ENCODE assay signal across 25 mouse cellular contexts in the genomic region with DNA sequence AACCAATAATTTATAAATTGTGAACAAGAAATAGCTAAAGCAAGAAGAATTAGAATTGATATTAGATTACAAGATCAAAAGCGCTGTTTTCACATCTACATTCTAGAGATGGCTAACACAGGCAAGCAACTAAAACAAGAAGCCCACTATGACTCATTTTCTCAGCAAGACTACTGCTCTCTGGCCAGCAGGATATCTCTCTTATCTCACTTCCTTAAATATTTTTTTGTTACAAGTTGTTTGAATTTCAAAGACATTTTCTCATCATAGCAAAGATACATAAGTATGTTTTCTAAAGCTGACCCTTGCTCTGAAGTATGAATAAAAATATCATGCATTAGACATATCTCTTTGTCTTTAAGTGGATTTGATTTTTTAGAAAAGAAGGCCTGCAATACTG.
"Had no signal": no experiment of that assay in that cellular context is flagged by ENCODE, and none has a peak within 500 bp of the region (broad histone marks: within the 10 kb centered on the region; RNA-seq: fewer than 3 reads in every experiment).

No protein-coding gene starts in this region.

- H3K9me3 ChIP-seq: heart, embryonic 13.5 days; heart, embryonic 15.5 days; hindbrain, embryonic 13.5 days; hindbrain, embryonic 15.5 days; limb, embryonic 10.5 days; limb, embryonic 12.5 days; liver, embryonic 13.5 days; liver, embryonic 15.5 days had no signal

- H3K4me1 ChIP-seq: heart, embryonic 13.5 days; heart, embryonic 15.5 days; hindbrain, embryonic 13.5 days; hindbrain, embryonic 15.5 days; limb, embryonic 10.5 days; limb, embryonic 12.5 days; liver, embryonic 13.5 days; liver, embryonic 15.5 days had no signal

- H3K27me3 ChIP-seq: heart, embryonic 13.5 days; heart, embryonic 15.5 days; hindbrain, embryonic 13.5 days; hindbrain, embryonic 15.5 days; limb, embryonic 12.5 days; liver, embryonic 13.5 days; liver, embryonic 15.5 days had no signal

- ATAC-seq: hindbrain, postnatal 0 days; intestine, postnatal 0 days had no signal

- H3K27ac ChIP-seq: heart, embryonic 13.5 days; heart, embryonic 15.5 days; hindbrain, embryonic 13.5 days; hindbrain, embryonic 15.5 days; hindbrain, postnatal 0 days; layer of hippocampus, adult 2 months; left cerebral cortex, adult 2 months; limb, embryonic 10.5 days; limb, embryonic 12.5 days; liver, embryonic 13.5 days; liver, embryonic 15.5 days had no signal

- H3K4me3 ChIP-seq: heart, embryonic 13.5 days; heart, embryonic 15.5 days; hindbrain, embryonic 13.5 days; hindbrain, embryonic 15.5 days; layer of hippocampus, adult 2 months; left cerebral cortex, adult 2 months; limb, embryonic 10.5 days; limb, embryonic 12.5 days; liver, embryonic 13.5 days; liver, embryonic 15.5 days had no signal

- H3K4me2 ChIP-seq: heart, embryonic 11.5 days; heart, embryonic 13.5 days; heart, embryonic 15.5 days; hindbrain, embryonic 13.5 days; hindbrain, embryonic 15.5 days; limb, embryonic 12.5 days; liver, embryonic 11.5 days; liver, embryonic 13.5 days; liver, embryonic 15.5 days had no signal

- DNase-seq: gastrocnemius, postnatal 10 days; gastrocnemius, postnatal 25 days; heart, adult 18-20 months; heart, postnatal 14 days; heart, postnatal 36 days; kidney, adult 18-20 months; kidney, adult 8-10 months; kidney, postnatal 10 days; kidney, postnatal 25 days; kidney, postnatal 4 days; liver; liver, embryonic 13.5 days had no signal

- H3K9ac ChIP-seq: heart, embryonic 13.5 days; heart, embryonic 15.5 days; hindbrain, embryonic 13.5 days; hindbrain, embryonic 15.5 days; limb, embryonic 12.5 days; liver, embryonic 13.5 days; liver, embryonic 15.5 days had no signal

- H3K36me3 ChIP-seq: heart, embryonic 13.5 days; heart, embryonic 15.5 days; hindbrain, embryonic 13.5 days; hindbrain, embryonic 15.5 days; limb, embryonic 10.5 days; limb, embryonic 12.5 days; liver, embryonic 13.5 days; liver, embryonic 15.5 days had no signal
